Mouse (Mus musculus): ENCODE measurements around the gene Tmppe.

DNA sequence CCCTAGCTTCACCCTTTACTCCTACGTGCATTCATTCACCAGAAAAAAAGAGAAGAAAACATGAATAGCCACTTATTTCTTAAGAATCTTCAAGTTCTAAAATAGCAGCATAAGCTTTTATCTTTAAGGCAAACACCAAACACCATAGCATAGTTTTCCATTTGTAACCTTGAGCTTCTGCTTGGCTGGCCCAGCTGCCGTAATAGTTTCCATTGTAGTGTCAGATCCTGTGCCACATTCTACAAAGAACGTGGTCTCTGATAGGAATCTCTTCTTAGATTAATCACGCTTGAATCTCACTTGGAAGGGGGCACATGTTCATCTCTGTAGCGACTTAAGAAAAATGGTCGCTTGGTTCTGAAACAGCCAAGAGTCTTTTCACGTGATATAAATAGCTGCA lies 50.7 kb downstream of the Tmppe start:
- TF ChIP-seq CTCF (IDR thresholded peaks at IDR 0.05; ENCODE audit: extremely low read depth, insufficient read depth, low read length) = no peak
- no peak for TF ChIP-seq POLR2A (IDR thresholded peaks at IDR 0.05; ENCODE audit: extremely low read depth, insufficient read depth, low read length)

Measured in cortical plate, adult 2 months (tissue).